16 mouse cellular contexts compared by ENCODE assay signal in the genomic region with DNA sequence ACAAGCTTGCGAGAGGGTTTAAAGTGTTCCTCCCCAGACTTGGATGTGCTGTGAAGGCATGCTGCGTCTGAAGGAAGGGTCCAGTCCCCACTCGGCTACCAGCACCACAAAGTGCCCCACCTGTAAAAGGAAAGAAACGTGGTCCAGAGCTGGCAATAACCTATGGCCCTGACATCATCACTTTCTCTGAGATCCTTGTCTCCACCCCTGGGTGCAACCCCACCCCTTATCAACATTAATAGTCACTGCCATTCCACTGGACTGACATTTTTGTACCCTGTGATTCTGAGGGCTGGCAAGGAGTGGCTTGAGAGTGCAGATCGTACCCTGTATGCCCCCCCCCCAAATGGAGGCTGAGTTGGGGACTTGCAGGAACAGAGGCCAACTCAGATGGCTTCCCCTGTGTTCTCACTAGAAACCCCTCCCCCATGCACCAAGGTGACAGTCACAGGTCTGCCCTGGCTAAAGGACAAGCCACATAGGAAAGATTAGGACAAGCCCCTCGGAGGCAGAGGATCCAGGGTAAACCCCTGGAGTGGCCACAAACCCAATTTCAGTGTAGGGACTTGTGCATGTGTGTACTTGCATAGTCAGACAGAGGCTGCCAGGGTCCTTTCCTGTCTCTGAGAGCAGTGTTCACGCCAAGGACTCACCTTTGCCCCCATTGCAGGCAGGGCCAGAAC. TPM values are rescaled to one million over a fixed set of nuclear protein-coding genes. Genes with fewer than 3 reads are reported as not detected.
DNase-seq lines count a peak whose midpoint lies in the region; ATAC-seq and TF ChIP-seq lines count a peak whose summit lies in the region.
"Had no signal": no experiment of that assay in that cellular context is flagged by ENCODE, and none has a peak within 500 bp of the region (broad histone marks: within the 10 kb centered on the region; RNA-seq: fewer than 3 reads in every experiment).

No protein-coding gene starts in this region.

- H3K36me3 ChIP-seq in kidney, adult 2 months (ENCODE audit: control insufficient read depth, insufficient read depth, low read length) = no peaks in the 10 kb centered on the region
- H3K36me3 ChIP-seq in liver, embryonic 12.5 days = no peaks in the 10 kb centered on the region
- H3K36me3 ChIP-seq: embryonic facial prominence, embryonic 15.5 days; hindbrain, embryonic 15.5 days had no signal

- no peak for TF ChIP-seq POLR2A in kidney, adult 2 months (IDR thresholded peaks at IDR 0.05; ENCODE audit: low read depth, low read length)

- H3K27me3 ChIP-seq in kidney, adult 2 months (replicated peaks; ENCODE audit: control insufficient read depth, insufficient read depth, low read length) = no peaks in the 10 kb centered on the region
- H3K27me3 ChIP-seq in liver, embryonic 12.5 days (replicated peaks) = peaks cover 20% of the 10 kb centered on the region
- H3K27me3 ChIP-seq: embryonic facial prominence, embryonic 15.5 days; hindbrain, embryonic 15.5 days had no signal

- peak overlapping the region; percentile 2 for H3K9ac ChIP-seq in liver, embryonic 12.5 days
- H3K9ac ChIP-seq: embryonic facial prominence, embryonic 15.5 days; hindbrain, embryonic 15.5 days had no signal

- H3K4me2 ChIP-seq in liver, embryonic 12.5 days = peak overlapping the region; percentile 30
- H3K4me2 ChIP-seq: embryonic facial prominence, embryonic 15.5 days; hindbrain, embryonic 15.5 days had no signal

- TF ChIP-seq CTCF in kidney, adult 2 months (conservative IDR thresholded peaks at IDR 0.05; ENCODE audit: insufficient read depth, insufficient read length, low read depth, low read length) = no peak

- H3K9me3 ChIP-seq in liver, embryonic 12.5 days (replicated peaks) = no peaks in the 10 kb centered on the region
- H3K9me3 ChIP-seq: embryonic facial prominence, embryonic 15.5 days; hindbrain, embryonic 15.5 days had no signal

- H3K4me3 ChIP-seq in kidney, adult 2 months (ENCODE audit: insufficient read depth, low read depth, low read length) = no peak overlapping the region
- no peak overlapping the region for H3K4me3 ChIP-seq in liver, embryonic 12.5 days
- H3K4me3 ChIP-seq: embryonic facial prominence, embryonic 15.5 days; hindbrain, embryonic 15.5 days had no signal

- WGBS in kidney, adult 2 months = 60% methylated on average over 7 of the region's 7 CpGs
- WGBS in liver, embryonic 12.5 days (ENCODE audit: insufficient replicate concordance) = 42% methylated on average over 7 of the region's 7 CpGs

- H3K27ac ChIP-seq in kidney, adult 2 months (ENCODE audit: insufficient read depth, low read depth, low read length) = peak overlapping the region; percentile 50
- 0 out of 2 replicates have a peak overlapping the region, but pooled peaks have one; percentile 22 for H3K27ac ChIP-seq in liver, embryonic 12.5 days
- H3K27ac ChIP-seq: embryonic facial prominence, embryonic 15.5 days; hindbrain, embryonic 15.5 days had no signal

- no peak for ATAC-seq in liver, embryonic 12.5 days
- ATAC-seq in megakaryocyte-erythroid progenitor cell, adult 5-6 weeks (replicated peaks; ENCODE audit: low FRiP score, low TSS enrichment, poor library complexity, severe bottlenecking) = no peak

- DNase-seq in adrenal gland, postnatal 10 days = peak; percentile 66
- DNase-seq in adrenal gland, adult (ENCODE audit: inconsistent age in 2 of 2, low spot score in 1 of 2) = no peak
- no peak for DNase-seq in kidney, adult 2 months
- no peak for DNase-seq in kidney, postnatal 10 days
- peak; percentile 15 for DNase-seq in ZHBTc4 (ENCODE audit: low read depth, low spot score)
- no peak for DNase-seq in cerebellum, adult 9-11 months
- DNase-seq: cerebellum, adult 11-12 months; spleen, adult 18-20 months; thymus, postnatal 36 days had no signal

- peaks cover 49% of the 10 kb centered on the region for H3K4me1 ChIP-seq in kidney, adult 2 months (ENCODE audit: control insufficient read depth, insufficient read depth, low read length)
- H3K4me1 ChIP-seq in liver, embryonic 12.5 days = peaks cover 73% of the 10 kb centered on the region

RNA-seq across cellular contexts. Expression of gene Cx3cl1, which starts 9.5 kb away (rescaled TPM):
- total RNA-seq in adrenal gland, postnatal 10 days (2021) = 10 to 100 TPM; 10.4 to 13.3 TPM
- polyA plus RNA-seq in kidney, adult 2 months (2012; rRNA removed) = 148 and 169 TPM in 2 replicates
- 0.45 and 0.49 TPM in 2 replicates for polyA plus RNA-seq in liver, embryonic 12.5 days (2016; fragmentation: Nextera tagmentation; extraction: Ambion mirVana)
- total RNA-seq in megakaryocyte-erythroid progenitor cell, adult 5-6 weeks (2014; fragmentation: Nextera tagmentation) = 0.35 TPM in 1 of 2 replicates, not detected in the other
- total RNA-seq in megakaryocyte-erythroid progenitor cell, adult 5-6 weeks (2017) = not detected in 2 replicates

RNA-seq across cellular contexts. Expression of gene Ccl17, which starts 29.0 kb away (rescaled TPM):
- total RNA-seq in adrenal gland, postnatal 10 days (2021) = under 1 TPM in 1 of 2 experiments, not detected in 1; 0.96 TPM
- 0.64 and 1.0 TPM in 2 replicates for polyA plus RNA-seq in kidney, adult 2 months (2012; rRNA removed)
- polyA plus RNA-seq in liver, embryonic 12.5 days (2016; fragmentation: Nextera tagmentation; extraction: Ambion mirVana) = 0.36 TPM in 1 of 2 replicates, not detected in the other
- total RNA-seq in megakaryocyte-erythroid progenitor cell, adult 5-6 weeks (2014; fragmentation: Nextera tagmentation) = 1.6 and 2.0 TPM in 2 replicates
- 5.6 and 6.0 TPM in 2 replicates for total RNA-seq in megakaryocyte-erythroid progenitor cell, adult 5-6 weeks (2017)
- total RNA-seq: adrenal gland, postnatal 14 days had no signal
- polyA plus RNA-seq: embryonic facial prominence, embryonic 15.5 days; liver, embryonic 16.5 days had no signal

RNA-seq across cellular contexts. Expression of gene Ccl22, which starts 35.9 kb away (rescaled TPM):
- 1 to 10 TPM in 1 of 2 experiments, under 1 TPM in 1; 0.60 to 1.0 TPM for total RNA-seq in adrenal gland, postnatal 10 days (2021)
- 0.87 and 3.7 TPM in 2 replicates for polyA plus RNA-seq in kidney, adult 2 months (2012; rRNA removed)
- polyA plus RNA-seq in liver, embryonic 12.5 days (2016; fragmentation: Nextera tagmentation; extraction: Ambion mirVana) = 0.07 and 0.23 TPM in 2 replicates
- total RNA-seq in megakaryocyte-erythroid progenitor cell, adult 5-6 weeks (2014; fragmentation: Nextera tagmentation) = not detected in 2 replicates
- not detected in 2 replicates for total RNA-seq in megakaryocyte-erythroid progenitor cell, adult 5-6 weeks (2017)
- total RNA-seq: layer of hippocampus, postnatal 10 days had no signal
- polyA plus RNA-seq: embryonic facial prominence, embryonic 15.5 days; hindbrain, embryonic 15.5 days had no signal

RNA-seq across cellular contexts. Expression of gene Coq9, which starts 56.8 kb away (rescaled TPM):
- total RNA-seq in adrenal gland, postnatal 10 days (2021) = 100 to 1,000 TPM; 270 to 345 TPM
- polyA plus RNA-seq in kidney, adult 2 months (2012; rRNA removed) = 378 and 521 TPM in 2 replicates
- 55.1 and 57.2 TPM in 2 replicates for polyA plus RNA-seq in liver, embryonic 12.5 days (2016; fragmentation: Nextera tagmentation; extraction: Ambion mirVana)
- total RNA-seq in megakaryocyte-erythroid progenitor cell, adult 5-6 weeks (2014; fragmentation: Nextera tagmentation) = 64.1 and 92.7 TPM in 2 replicates
- total RNA-seq in megakaryocyte-erythroid progenitor cell, adult 5-6 weeks (2017) = 46.0 and 49.4 TPM in 2 replicates

RNA-seq across cellular contexts. Expression of gene Ciapin1, which starts 56.9 kb away (rescaled TPM):
- 100 to 1,000 TPM; 101 to 127 TPM for total RNA-seq in adrenal gland, postnatal 10 days (2021)
- 55.8 and 71.2 TPM in 2 replicates for polyA plus RNA-seq in kidney, adult 2 months (2012; rRNA removed)
- 80.9 and 83.4 TPM in 2 replicates for polyA plus RNA-seq in liver, embryonic 12.5 days (2016; fragmentation: Nextera tagmentation; extraction: Ambion mirVana)
- 52.3 and 71.1 TPM in 2 replicates for total RNA-seq in megakaryocyte-erythroid progenitor cell, adult 5-6 weeks (2014; fragmentation: Nextera tagmentation)
- 31.6 and 38.2 TPM in 2 replicates for total RNA-seq in megakaryocyte-erythroid progenitor cell, adult 5-6 weeks (2017)

Comparison
In these comparisons a context has a peak if more than half of its experiments do, and no peak if none do; other contexts are left out.
1. DNase-seq: peak in adrenal gland, postnatal 10 days (single experiment) and ZHBTc4 (single experiment); none in adrenal gland, adult (0 of 2), kidney, adult 2 months (single experiment), kidney, postnatal 10 days (single experiment) and cerebellum, adult 9-11 months (single experiment).
2. RNA of gene Cx3cl1, which starts 9.5 kb away (total RNA-seq): 10.4 to 13.3 TPM in adrenal gland, postnatal 10 days; 0.35 TPM in megakaryocyte-erythroid progenitor cell, adult 5-6 weeks; every median in the first group is over 4 times any median in the second.